Mouse (Mus musculus): ENCODE results near the gene Polr2e.

Polr2e gene

DNA sequence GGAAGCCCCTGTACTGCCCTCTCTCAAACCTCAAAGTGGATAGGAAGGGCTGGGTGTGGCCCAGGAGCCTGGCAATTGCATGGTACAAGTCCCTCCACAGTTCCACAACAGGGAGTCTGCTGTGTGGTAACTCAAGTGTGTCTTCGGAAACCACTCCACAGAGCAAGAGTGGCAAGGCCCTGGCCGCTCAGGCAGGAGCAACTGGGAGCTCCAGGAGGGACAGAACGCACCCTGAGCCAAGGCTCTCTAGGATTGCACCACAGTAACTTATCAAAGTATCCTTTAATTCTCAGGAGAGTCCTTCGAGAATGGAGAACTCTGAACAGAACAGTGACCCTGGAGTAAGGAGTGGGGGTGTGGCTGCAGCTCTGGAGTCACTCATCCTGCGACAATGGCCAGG is 3.9 kb downstream of the Polr2e start:
- DNase-seq (ENCODE audit: low spot score in 2 of 2): no peak

- no peak for DNase-seq (ENCODE audit: low spot score in 2 of 2)
Observed at GRCm38 (mm10) chr10:80035148-80035547, 4.4 kb downstream of the Polr2e start.

GRCm38 (mm10) chr10:80033511-80034391 is 5.8 kb downstream of the Polr2e start:
- no peak for DNase-seq (ENCODE audit: low spot score in 2 of 2)

- DNase-seq (ENCODE audit: low spot score in 2 of 2): no peak
Observed at GRCm38 (mm10) chr10:80032799-80033480, 6.7 kb downstream of the Polr2e start.

- DNase-seq (ENCODE audit: low spot score in 2 of 2): no peak
Observed at GRCm38 (mm10) chr10:80030736-80031135, 8.9 kb downstream of the Polr2e start.

GRCm38 (mm10) chr10:80030191-80030590 is 9.4 kb downstream of the Polr2e start:
- no peak for DNase-seq (ENCODE audit: low spot score in 2 of 2)

GRCm38 (mm10) chr10:80028521-80028846 is 11.1 kb downstream of the Polr2e start:
- DNase-seq (ENCODE audit: low spot score in 2 of 2): no peak

DNA sequence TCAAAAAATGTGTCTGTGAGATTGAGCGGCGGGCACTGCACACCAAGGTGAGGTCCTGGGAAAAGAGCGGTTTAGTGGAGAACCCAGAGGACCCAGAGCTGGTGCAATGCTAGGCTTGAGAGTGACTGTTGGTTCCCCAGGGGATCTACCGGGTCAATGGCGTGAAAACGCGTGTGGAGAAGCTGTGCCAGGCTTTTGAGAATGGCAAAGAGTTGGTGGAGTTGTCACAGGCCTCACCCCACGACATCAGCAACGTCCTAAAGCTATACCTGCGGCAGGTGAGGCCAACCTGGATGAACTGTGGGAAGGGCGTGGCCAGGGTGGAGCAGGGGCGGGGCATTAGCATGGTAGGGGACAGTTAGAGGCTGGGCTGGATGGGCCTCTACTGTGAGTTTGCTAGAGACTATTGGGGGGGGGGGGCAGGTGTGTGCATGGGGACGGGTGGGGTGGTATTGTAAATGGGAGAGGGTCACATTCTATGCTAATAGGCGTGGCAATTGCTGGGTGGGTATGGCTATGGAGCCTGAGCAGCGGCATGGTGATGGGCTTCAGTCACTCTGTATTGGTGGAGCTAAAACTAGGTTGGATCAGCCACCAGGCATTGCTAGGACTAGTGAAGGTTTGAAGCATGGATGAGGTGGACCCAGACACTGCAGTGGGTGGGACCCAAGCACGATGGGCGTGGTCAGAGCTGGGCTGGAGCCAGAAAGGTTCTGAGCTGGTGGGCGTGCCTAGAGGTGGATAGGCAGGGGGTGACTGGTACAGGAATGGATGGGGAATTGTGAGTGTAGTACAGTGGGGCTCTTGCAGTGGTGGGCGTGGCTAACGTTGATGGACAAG is 11.7 kb downstream of the Polr2e start:
- DNase-seq (ENCODE audit: low spot score in 2 of 2): no peak

DNA sequence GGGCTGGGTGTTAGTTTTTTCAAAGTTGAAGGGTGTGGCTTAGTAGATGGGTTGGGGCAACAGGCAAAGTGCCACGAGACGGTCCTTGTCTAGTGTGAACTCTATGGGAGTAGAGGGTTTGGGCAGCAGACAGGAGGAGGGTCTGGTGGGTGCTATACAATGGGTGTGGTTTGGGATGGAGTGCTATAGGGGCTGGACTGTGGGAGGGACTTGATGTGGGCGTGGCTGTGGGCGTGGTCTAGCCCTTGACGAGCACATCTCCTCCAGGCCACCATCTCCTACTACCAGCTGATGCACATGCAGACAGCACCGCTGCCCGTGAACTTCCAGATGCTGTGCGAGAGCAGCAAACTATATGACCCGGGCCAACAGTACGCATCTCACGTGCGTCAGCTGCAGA is 13.7 kb downstream of the Polr2e start:
- no peak for DNase-seq (ENCODE audit: low spot score in 2 of 2)

DNA sequence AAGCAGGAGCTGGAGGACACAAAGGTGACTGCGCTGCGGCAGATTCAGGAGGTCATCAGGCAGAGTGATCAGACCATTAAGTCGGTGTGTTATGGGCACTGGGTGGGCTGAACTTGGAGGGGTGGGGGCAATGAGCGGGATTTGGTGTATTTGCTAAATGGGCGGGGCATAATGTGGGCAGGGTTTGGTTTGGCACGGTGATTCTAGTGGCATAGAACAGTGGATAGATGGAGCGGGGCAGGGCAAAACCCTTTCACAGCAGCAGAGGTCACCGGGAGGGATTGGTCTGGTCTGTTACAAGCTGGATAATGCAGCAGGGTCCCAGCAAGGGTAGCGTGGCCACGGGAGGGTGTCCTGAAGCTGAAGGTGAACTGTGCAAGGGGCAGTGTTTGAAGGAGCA is 14.1 kb downstream of the Polr2e start:
- DNase-seq (ENCODE audit: low spot score in 2 of 2): no peak

- no peak for DNase-seq (ENCODE audit: low spot score in 2 of 2)
Observed at GRCm38 (mm10) chr10:80025044-80025347, 14.6 kb downstream of the Polr2e start.

DNA sequence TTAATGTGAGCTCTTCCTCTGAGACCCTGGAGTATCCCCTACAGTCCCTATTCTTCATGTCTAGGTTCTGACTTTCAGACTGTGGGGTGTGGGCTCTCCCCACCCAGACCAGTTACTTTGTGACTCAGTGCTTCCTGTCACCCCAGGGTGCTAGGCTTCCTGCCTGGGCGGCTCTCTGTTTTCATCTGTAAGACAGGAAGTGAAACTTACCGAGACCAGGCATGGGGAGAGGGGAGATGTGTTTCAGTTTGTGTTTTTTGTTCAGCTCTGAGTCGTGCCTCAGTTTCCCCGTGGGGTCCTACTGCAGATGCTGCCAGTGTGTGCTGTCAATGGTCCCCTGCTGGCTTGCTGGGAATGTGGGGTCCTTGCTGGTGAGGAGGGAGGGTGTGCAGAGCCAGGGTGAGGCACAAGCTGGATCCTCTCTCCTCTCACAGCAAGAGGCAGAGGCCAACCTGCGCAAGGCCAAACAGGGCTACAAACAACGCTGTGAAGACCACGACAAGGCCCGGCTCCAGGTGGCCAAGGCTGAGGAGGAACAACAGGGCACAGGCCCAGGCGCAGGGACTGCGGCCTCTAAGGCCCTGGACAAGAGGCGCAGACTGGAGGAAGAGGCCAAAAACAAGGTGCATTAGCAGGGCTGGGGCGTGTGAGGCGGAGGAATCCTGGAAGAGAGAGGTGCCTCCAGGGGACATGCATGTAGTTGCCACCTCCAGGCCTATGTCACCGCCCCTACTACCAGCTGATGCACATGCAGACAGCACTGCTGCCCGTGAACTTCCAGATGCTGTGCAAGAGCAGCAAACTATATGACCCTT is 15.2 kb downstream of the Polr2e start:
- DNase-seq (ENCODE audit: low spot score in 2 of 2): no peak

DNA sequence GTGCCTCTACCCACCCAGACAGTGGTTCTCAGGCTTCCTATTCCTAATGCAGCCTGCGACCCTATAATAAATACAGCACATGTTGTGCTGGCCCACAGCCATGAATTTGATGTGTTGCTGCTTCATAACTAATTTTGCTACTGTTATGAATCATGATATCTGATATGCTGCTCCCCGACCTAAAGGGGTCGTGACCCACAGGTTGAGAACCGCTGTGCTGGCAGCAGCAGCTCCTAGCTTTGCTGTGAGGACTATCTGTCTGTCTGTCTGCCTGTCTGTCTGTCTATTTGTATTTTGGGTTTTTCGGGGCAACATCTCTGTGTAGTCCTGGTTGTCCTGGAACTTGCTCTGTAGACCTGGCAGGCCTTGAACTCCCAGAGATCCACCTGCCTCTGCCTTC is 15.8 kb downstream of the Polr2e start:
- no peak for DNase-seq (ENCODE audit: low spot score in 2 of 2)

DNA sequence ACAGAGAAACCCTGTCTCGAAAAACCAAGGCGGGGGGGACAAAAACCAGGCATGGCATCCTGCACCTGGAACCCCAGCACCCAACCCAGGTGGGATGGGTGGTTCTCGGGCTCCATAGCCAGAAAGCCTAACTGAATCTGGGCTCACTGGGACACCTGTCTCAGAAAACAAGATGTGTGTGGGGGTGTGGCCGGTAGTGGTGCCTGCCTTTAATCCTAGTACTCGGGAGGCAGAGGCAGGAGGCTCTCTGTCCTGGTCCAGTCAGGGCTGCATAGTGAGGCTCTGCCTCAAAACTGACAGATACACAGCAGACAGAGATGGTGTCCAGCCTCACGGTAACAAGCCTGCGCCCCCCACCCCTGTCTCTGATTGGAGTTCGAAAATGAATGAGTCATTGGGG is 16.8 kb downstream of the Polr2e start:
- DNase-seq (ENCODE audit: low spot score in 2 of 2): no peak

DNA sequence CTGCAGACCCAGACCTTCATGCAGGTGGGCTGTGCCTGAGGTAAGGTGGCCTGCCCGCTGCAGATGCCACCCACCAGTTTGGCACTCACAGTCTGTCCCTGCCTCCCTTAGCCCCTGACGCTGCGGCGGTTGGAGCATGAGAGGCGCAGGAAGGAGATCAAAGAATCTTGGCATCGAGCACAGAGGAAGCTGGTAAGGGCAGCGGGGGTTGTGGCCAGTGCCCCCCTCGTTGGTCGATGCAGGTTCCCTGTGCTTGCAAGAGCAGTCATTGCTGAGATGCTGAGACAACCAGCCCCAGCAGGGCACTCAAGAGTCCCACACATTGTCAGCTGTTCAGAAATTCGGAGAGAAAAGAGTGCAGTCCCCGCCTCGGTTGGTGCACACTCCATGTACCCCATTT is 17.4 kb downstream of the Polr2e start:
- no peak for DNase-seq (ENCODE audit: low spot score in 2 of 2)

- no peak for DNase-seq (ENCODE audit: low spot score in 2 of 2)
Observed at GRCm38 (mm10) chr10:80021320-80021641, 18.3 kb downstream of the Polr2e start.

GRCm38 (mm10) chr10:80020603-80021319 is 18.8 kb downstream of the Polr2e start:
- no peak for DNase-seq (ENCODE audit: low spot score in 2 of 2)

DNA sequence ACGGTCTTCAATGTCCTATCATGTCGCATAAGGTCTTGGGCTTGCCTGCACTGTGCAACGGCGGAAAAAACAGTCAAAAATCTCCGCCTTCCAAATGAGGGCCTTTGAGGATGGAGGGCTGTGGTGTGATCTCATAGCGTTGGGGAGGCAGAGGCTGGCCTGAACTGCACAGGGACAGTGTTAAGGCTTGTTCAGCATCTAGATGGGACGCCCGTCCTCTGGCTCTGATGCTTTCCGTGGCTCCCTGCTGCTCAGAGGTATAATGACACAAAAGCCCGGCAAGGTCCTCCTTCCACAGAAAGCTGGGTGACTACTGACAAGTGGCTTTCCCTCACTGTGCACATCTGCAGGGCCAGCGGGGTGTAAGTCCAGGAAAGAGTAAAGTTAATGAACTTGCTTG is 19.4 kb downstream of the Polr2e start:
- DNase-seq (ENCODE audit: low spot score in 2 of 2): no peak

GRCm38 (mm10) chr10:80019471-80020131 is 20.0 kb downstream of the Polr2e start:
- no peak for DNase-seq (ENCODE audit: low spot score in 2 of 2)

GRCm38 (mm10) chr10:80018739-80019297 is 20.8 kb downstream of the Polr2e start:
- DNase-seq (ENCODE audit: low spot score in 2 of 2): no peak

Measured in frontal cortex, postnatal 14 days (tissue).